Mouse (Mus musculus) CD4-positive, CD25-positive, alpha-beta regulatory T cell, adult 2 months (primary cell): ENCODE measurements around the gene Hp.

Experiments used
- DNase-seq: peaks from one replicate; pipeline ENCODE4 v3.0.0-alpha.2; 2012; ENCODE audit warnings: low read depth, low spot score

The Hp gene

DNA sequence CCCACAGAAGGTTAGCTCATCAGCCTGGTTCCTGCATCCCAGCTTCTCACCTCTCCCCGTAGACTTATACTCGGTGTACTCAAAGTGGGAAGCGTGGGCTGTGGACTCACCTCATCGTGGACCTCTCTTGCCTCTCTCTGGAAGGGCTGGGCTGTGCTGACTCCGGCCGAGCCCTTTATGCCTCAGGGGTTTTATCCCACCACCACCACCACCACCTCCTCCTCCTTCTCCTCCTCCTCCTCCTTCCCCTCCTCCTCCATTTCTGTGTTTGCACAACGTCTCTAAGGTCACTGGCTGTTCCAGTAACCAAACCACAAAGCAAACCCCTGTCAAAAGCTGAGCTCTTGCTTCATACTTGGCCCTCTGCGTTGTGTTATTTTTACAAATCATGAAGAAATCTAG is at the start of gene Hp:
Hp (minus strand) TSS at position 273 of the 402 bp plus-strand sequence.
- no peak for DNase-seq

DNA sequence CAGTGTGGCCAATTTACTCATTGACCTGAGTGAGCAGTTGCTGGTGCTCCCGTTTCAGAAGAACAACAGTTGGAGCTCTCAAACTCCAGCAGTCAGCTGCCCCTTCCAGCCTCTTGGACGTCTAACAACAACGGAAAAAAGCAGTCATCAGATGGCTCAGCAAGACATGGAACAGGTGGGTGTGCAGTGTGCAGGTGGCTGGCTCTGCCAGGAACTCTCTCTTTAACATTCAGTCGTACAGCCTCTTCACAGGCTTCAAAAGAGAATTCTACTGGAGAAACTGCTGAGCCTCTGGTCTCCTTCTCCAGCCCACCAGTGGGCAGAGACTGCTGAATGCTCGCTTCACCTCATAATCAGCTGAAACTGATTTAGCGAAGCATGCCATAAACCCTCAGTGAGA is 49.7 kb upstream of the Hp start:
- no peak for DNase-seq

DNA sequence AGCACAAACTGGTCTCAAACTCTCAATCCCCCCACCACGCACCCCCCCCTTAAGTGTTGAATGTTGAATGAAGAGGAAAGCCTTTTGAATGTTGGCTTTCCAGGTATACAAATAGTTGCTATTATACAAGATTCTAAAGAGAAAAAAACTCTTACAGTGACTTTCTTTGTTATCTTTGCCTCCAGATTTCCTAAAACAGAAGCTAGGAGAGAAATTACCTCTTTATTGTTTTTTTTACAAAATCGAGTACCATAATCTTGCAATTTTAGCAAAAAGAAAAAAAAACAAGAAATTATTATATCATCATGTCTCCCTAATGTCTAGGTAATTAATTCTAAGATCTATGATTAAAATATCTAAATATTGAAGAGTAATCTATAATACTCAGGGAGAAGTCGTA is 36.6 kb upstream of the Hp start:
- DNase-seq, result no peak

DNA sequence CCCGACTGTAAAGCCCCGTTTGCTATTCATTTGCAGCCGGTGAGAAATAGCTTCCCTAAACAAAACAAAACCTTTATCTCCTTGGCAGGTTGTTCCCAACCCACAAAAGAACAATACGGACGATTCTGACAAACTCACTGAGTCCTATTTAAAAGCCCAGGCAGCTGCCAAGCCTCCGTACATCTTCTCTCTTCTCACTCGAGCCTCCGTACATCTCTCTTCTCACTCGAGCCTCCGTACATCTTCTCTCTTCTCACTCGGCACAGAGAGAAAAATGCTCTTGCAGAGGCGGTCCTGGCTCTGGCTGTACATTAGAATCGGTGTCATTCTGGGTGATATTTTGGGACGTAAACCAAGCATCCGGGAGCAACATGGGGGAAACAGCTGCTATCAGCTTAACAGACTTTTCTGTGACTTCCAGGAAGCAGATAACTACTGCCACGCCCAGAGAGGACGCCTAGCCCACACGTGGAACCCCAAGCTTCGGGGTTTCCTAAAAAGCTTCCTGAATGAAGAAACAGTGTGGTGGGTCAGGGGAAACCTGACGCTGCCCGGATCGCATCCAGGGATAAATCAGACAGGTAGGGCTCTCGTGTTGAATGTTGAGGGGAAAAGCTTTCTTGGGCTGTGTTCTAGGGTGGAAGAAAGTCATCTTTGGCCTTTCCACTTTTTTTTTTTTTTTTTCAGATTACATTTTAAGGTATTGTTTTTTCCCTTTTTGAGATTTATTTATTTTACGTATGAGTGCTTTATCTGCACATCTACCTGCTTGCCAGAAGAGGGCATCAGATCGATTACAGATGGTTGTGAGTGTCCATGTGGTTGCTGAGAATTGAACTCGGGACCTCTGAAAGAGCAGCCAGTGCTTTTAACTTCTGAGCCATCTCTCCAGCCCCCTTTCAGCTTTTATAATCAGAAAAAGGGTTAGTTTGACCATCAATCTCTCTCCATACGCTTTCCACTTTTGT is 35.6 kb upstream of the Hp start, which contains the start of gene Pkd1l3:
Pkd1l3 (plus strand) TSS at position 275 of the 968 bp plus-strand sequence.
- DNase-seq, result peak; percentile 58

DNA sequence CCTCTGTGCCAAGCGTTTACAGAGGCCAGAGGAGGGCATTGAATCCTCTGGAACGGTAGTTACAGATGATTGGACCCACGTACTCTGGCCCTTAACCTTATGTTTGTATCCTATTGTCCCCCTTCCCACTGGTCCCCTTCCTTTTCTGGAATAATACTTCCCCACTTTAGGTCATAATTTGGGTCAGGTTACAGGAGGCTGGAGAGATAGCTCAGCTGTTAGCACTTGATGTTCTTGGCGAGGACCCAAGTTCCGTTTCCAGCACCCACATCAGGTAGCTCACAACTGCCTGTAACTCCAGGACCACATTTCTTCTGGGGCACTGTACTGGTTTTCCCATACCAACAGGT is 30.2 kb upstream of the Hp start:
- DNase-seq, result peak; percentile 26

DNA sequence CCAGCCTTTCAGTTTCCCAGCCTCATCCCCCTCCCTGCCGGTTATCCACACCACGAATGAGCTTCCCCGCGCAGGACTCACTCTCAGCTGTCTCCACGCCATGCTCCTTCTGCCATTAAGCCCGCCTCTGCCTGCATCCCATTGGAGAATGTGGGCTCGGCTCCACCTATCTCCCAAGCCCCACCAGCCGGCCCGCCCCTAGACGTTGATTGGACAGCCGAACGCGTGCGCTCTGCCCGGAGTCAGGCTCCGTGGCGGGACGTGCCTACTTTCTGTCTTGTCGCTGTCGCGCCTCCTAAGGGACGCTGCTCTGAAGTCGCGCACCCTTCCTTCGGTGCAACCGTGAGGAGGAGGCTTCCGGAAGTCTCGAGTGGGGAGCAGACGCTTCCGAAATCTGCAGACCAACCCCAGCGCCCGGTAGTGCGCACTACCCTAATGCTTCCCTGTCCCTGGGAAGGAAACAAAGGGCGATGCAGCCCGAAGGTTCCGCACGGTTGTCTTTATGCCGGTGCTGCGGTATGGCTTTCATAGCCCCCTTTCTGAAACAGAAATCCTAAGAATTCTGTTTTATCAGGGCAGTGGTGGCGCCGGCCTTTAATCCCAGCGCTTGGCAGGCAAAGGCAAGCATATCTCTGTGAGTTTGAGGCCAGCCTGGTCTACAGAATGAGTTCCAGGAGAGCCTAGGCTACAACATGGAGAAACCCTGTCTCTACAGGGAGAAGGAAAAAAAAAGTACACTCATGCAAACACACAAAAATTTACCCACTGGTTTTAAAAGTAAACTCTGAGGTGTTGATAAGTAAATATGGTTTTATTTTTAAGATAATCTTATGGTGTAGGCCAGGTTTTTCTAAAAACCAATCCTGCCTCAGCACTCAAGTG is 29.5 kb upstream of the Hp start, which contains the start of gene Dhodh:
Dhodh (minus strand) TSS at position 403 of the 882 bp plus-strand sequence.
- peak; percentile 98 for DNase-seq

DNA sequence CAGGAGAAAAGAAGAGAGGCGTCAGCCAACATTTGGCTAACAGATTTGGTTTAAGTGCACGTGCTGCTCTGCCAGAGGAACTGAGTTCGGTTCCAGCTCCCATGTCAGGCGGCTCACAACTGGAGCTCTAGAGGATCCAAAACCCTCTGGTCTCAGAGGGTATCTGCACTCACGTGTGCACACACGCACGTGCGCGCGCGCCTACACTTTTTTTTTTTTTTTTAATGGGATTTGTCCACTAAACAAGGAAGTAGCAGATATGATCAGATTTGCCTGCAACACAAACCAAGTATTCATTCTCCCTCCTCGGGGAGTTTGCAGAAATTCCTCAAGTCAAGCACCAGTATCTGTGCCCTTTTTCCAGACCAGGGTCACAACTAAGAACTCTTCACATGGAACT is 28.7 kb upstream of the Hp start:
- DNase-seq, result no peak

DNA sequence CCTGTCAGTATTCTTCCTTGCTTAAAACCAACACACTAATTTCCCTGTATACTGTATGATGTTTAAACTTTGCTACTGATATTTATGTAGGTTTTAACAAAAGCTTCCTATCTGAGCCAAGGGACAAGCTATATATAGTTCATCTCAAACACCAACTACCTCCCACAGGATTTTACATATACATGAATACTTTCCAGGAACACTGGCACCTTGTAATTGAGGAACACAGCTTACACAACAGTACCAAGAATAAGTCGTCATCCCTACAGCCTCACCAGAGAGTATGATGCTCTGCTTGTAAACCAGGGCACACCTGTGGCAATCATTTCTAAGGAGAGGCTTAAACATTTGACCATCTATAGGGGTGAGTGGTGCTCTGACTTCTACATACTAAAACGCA is 27.8 kb upstream of the Hp start:
- no peak for DNase-seq

DNA sequence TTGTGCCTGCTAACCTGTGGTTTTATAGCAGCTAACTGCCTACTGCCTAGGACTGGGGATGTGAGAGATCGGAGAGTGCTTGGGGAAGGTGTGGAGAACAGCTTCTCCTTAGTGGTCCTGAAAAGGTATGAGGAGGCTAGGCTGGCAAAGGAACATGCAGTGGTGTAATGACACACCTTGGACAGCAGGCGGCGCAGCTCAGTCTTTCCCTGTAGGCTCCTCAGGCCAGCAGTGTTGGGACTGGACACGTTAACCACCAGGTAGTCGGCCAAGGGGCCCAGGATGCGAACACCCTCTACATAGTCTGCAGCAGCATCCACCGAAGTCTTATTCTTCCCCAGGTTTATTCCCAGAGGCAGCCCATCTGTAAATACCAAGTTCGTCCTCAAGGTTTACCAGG is 16.9 kb upstream of the Hp start:
- peak; percentile 79 for DNase-seq

DNA sequence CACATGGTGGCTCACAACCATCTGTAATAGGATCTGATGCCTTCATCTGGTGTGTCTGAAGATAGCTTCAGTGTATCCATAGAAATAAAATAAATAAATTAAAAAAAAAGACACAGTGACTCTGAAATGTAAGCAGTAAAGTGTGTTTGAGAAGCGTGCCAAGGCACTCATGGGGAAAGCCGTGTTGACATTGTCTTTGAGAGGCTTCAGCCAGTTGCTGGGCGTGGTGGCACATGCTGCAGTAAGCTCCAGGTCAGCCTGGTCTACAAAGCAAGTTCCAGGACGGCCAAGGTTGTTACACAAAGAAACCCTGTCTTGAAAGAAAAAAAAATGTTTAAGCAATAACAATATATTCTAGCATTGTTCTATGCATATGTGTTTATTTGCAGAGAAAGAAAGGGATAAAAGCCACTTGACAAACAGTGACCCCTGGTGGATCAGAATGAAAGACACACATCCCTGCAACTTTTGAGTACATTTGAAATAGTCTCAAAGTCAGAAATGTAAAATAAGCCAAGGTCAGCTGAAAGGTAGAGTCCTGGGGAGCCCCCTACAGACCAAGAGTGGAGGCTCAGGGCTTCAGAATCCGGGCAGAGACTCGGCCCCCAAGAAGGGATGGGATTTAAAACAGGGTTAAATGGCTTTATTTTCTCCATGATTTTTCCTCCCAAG is 14.3 kb upstream of the Hp start:
- DNase-seq, result peak; percentile 48

DNA sequence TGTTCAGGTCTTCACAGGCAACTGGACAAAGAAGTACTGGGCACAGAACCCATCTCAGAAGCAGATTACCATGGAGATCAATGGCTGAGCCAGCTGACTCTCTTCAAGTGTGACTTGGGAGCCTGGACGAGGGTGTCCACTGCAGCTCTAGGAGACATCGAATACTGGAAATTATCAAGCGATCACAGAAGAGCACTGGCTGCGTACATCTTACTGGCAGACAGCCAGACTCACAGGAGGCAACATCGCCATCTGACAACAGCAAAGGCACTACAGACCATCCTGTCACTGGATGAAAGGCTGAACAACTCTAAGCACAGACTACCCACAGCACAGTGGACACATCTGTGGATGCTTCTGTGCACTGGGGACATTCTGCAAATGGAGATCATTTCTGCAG is 13.2 kb upstream of the Hp start:
- DNase-seq, result no peak

DNA sequence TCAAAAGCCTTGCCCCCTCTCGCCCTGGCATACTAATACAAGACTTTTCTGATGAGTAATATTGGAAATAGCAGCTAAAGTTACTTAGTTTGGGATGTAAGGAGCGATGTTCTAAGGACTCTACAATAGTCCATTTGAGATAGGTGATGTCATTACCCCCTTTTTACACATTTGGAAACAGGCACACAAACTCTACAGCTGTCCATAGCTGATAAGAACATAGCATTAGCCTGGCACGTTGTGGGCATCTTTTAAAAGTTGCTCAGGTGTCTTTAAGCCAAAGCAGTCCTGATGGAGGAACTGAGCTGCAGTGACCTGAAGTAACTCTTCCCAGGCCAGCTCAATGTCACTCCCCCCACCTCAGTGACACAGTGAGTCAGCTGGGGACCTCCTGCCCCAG is 12.4 kb upstream of the Hp start:
- DNase-seq, result no peak

DNA sequence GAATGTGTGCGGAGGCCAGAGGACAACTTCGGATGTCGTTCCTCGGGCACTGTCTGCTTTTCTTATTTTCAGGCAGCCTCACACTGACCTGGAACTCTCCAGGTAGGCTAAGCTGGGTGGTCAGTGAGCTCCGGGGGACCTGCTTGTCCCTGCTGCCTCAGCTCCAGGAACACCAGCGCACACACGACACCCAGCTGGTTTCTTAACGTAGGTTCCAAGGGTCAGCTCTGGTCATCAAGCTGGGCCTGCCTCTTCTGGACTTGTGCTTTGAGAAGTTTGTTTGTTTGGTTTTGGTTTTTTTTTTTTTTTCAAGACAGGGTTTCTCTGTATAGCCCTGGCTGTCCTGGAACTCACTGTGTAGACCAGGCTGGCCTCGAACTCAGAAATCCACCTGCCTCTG is 11.9 kb upstream of the Hp start:
- no peak for DNase-seq

DNA sequence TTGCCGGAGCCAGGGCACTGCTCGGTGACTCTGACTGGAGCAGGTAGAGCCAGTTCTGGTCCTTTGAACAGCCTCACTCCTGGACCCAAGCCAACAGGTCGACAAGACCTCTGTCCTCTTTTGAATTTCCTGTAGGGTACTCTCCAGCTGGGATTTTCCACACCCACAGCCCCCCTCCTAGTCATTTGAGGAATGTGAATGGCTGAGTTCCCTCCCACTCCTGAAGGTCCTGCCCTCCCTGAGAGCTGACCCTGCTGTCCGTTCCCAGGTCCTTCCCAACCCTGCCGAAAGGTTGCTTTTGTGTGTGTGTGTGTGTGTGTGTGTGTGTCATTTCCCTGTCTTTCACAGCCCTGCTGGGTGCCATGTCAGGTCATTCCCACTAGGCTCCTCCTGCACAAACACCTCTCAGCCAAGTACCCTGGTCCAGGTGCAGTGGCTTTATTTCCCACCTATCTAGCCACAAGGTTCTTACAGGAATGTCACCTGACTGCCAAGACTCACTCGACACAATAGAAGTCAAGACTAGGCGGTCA is 8.1 kb upstream of the Hp start:
- DNase-seq, result no peak

DNA sequence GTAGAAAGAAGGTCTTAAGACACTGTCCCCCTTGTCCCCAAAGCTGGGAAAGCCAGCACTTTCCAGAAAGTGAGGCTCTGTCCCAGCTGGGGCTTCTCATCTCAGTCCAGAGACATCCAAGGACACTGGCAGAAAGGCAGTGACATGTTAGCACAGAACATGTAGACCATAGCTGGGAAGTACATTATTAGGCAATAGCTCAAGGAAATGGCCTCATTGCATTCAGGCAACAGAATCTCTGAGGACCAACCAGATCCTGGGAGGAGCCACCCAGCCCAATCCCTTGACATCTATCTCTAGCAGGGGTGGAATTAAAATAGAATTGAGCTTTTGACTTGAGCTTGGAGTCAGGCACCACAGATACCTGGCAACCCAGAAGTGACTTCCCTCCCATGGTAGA is 6.7 kb upstream of the Hp start:
- no peak for DNase-seq

DNA sequence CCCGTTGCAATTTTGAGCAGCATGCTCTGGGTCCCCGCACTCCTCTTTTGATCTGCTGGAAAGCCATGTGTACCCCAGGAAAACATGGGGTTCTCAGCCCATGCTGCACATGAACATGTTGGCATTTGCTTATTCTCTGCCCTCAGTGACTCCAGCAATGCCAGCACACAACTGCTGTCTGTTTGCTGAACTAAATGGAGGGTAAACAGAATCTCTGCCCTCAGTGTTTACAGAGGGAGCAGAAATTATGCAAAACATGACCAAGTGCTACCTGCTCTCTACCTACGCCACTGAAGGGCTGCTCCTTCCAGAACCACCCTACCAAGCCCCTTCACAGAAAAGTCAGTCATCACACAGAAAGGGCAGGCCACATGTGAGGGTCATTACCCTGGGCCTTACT is 5.9 kb upstream of the Hp start:
- no peak for DNase-seq

DNA sequence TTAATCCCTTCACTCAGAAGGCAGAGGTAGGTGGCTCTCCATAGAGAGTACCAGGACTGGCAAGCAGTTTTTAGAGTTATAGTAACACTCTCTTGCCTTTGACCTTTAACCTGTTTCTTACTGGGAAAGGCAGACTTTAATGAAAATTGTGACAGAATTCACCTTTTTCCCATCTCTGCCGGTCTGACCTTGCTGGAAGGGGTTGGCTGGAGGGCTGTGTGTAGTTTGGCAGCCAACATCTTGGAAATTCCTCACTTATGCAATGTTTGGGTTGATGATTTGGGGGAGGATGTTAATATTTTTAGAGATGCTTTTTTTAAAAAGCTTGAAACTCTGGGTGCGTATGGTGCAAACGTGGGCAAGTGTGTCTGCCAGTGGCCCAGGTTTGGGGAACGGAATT is 5.3 kb upstream of the Hp start:
- no peak for DNase-seq

DNA sequence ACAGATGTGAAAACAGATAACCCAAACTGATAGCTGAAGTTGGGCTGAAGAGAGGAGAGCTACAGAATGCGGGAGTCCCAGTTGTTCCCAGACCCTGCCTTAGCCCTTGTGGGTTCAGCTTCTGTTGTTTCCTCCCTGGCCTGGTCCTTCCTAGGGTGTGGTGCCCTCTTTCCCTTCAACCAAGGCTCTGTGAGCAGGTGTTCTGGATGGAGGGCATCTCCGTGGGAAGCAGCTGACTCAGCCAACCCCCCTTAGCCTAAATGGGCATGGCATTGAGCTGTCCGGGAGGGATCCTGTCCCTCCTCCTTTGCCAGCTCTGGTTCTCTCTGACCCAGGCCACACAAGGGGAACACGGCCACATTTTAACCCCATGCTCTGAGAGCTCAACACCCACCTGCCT is 2.7 kb downstream of the Hp start:
- DNase-seq, result no peak

DNA sequence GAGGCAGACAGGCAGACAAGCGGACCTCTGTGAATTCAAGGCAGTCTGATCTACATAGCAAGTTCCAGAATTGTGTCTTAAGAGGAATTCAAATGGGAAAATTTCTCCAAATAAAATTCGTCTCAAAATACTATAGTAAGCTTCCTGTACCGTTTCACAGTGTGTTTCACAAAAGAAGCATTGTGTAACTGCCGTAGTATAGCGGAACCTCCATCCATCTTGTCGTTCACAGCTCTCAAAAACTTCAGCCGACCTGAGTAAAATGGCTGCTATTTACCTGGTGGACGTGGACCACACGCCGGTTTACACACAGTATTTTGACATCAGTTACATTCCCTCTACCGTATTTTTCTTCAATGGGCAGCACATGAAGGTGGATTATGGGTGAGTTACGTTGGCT is 7.8 kb downstream of the Hp start:
- no peak for DNase-seq

DNA sequence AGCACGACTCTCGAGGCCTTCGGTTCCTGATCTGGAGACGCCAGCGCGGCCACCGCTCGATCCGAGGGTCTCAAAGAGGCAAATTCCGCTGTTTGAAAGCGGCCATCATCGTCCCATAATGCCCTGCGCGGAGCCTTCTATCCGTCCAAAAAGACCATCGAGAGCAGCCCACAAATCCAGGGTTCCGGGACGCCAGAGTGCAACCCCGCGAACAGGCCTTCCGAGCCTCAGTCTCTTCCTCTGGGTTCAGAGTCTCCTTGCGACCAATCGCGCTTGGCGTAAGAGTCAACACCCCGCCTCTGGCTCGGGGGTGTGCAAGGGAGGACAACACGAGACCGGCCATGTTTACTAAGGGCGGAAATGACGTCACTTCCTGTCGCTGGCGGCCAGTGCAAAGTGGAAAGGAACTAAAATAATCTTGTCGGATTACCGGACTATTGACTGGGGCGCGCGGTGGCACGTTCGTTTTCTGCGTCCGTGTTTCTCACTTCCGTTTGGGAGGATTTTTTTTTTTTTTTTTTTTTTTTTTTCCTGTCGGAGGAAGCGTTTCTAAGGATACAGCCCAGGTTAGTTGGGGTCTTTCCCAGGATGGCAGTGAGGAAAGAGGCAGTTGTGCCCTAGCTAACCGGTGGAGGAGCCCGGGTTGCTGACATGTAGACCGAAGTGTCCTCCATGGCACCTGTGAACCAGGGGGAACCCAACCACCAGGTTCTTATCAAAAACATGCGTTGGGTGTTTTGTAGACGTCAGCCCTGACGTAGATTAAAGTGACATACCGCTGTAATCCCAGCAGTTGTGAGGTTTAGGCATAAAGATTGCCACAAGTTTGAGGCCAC is 13.3 kb downstream of the Hp start, which contains the start of the genes Dhx38 and Txnl4b:
Dhx38 (minus strand) TSS at position 364 of the 836 bp plus-strand sequence.
Txnl4b (plus strand) TSS at position 395 of the 836 bp plus-strand sequence.
- DNase-seq, result peak; percentile 100

DNA sequence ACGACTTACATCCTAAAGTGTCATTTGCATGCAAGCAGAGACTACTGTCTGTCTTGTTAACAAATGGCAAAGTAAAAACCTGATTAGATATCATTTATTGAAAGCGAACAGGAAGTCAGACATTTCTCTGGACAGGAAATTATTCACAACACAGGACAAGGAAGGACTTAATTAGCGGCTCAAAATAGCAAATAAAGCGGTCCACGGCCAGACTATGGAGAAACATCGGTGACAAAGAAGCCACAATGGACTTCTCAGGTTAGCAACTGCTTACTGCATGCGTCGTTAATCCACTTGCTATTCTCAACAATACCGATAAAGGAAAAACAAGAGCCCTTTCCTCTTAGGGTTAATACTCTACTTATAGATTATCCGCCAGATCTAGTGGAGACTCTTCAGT is 14.2 kb downstream of the Hp start:
- no peak for DNase-seq
